Mouse (Mus musculus): Measurements from ENCODE around the gene Pp2d1.

The Pp2d1 gene

GRCm38 (mm10) chr17:53478858-53479603 is 60.2 kb downstream of the Pp2d1 start, which contains the start of gene Rab5a:
TSS of gene Rab5a (plus strand) at chr17:53479234.
- peak; percentile 100 for DNase-seq (ENCODE audit: low spot score)

GRCm38 (mm10) chr17:53478066-53478857 is 61.0 kb downstream of the Pp2d1 start:
- DNase-seq (ENCODE audit: low spot score) = no peak

GRCm38 (mm10) chr17:53468697-53469096 is 70.6 kb downstream of the Pp2d1 start:
- DNase-seq (ENCODE audit: low spot score) = no peak

GRCm38 (mm10) chr17:53465569-53465968 is 73.7 kb downstream of the Pp2d1 start:
- DNase-seq (ENCODE audit: low spot score) = no peak

GRCm38 (mm10) chr17:53463496-53463840 is 75.8 kb downstream of the Pp2d1 start:
- DNase-seq (ENCODE audit: low spot score) = no peak

GRCm38 (mm10) chr17:53462603-53463495 is 76.4 kb downstream of the Pp2d1 start, which contains the start of gene Efhb:
TSS of gene Efhb (minus strand) at chr17:53463321.
- DNase-seq (ENCODE audit: low spot score) = peak; percentile 89
